Mouse (Mus musculus): ENCODE measurements around the gene Ahnak2.

DNA sequence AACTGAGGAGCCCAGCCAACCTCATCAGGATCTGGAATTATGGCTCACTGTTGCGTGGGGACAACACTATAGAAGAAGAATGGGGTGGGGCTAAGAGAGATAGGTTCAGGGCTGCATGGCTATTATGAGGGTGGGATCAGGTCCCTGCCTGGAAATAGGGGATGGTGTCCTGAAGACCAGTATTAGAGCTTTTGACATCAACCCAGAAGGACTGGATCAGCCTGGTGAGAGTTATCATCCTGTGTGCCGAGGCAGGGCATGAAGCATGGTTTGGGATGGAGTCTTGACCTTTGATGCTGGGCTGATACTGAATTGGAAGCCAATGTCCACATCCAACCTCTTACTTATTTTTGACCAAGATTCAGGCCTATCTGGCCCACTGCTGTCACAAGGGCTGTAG is 32.7 kb downstream of the Ahnak2 start:
- TF ChIP-seq CTCF (IDR thresholded peaks at IDR 0.05; ENCODE audit: borderline replicate concordance, control insufficient read depth, extremely low read depth, insufficient read depth, low read length, poor library complexity) (no peak), POLR2A (IDR thresholded peaks at IDR 0.05; ENCODE audit: control insufficient read depth, extremely low read depth, insufficient read depth, low read length, poor library complexity) (no peak)

Data from thymus, adult 2 months (tissue).